Mouse (Mus musculus): ENCODE data around the gene Rcbtb2. TPM values are rescaled to one million over a fixed set of nuclear protein-coding genes. Genes with fewer than 3 reads are reported as not detected.
"Not testable (repeated sequence)": the region's sequence is repeated elsewhere in the genome, so short reads cannot be mapped to it uniquely, and the experiment has no call there.

Rcbtb2 gene
- polyA plus RNA-seq, 1 experiment from 2014 or later: 209 TPM

DNA sequence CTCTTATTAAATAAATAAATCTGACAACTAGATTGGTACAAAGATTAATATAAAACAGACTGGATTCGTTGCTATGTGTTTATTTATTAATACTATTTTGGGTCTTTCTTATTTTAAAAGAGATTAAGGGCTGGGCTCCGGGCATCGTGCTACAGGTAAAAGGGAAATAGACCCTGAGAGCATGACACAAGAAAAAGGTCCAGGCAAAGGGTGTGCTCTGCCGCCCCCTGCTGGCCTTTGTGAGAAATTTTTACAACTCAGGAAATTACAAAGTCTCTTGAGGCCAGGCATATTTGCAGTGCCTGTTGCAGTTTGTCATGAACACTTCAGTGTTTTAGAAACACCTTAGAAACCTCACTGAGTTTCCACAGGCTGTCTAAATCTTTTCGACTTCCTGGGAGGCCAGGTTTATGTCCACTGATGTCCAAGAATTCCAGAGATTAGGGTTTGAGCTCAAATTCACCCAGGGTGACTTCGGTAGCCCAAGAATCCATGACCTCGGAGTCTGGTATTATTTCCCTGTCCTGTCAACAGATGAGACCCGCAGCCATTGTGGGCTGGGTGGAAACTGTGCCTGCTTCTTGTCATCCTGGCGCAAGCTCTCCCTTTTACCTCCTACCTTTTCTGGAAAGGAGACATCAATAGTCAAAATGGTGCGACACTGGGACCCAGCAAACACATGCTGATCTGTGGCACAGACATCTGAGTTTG is 24.0 kb upstream of the Rcbtb2 start:
- 39% methylated on average over 10 of the region's 10 CpGs for WGBS
- Histone ChIP-seq H3K4me1 (ENCODE audit: control insufficient read depth, insufficient read depth, low read length) (no peaks in the 10 kb centered on the region), H3K36me3 (replicated peaks; ENCODE audit: control insufficient read depth, insufficient read depth, low read depth, low read length) (no peaks in the 10 kb centered on the region), H3K4me2 (ENCODE audit: low read depth, low read length) (no peak overlapping the region), H3K27ac (replicated peaks; ENCODE audit: low read depth, low read length) (no peak overlapping the region), H3K4me3 (ENCODE audit: low read depth, low read length) (no peak overlapping the region), H3K9ac (replicated peaks; ENCODE audit: low read length) (no peak overlapping the region), H3K9me3 (replicated peaks; ENCODE audit: control insufficient read depth, low read length) (no peaks in the 10 kb centered on the region), H3K27me3 (ENCODE audit: control insufficient read depth, insufficient read depth, low read length) (no peaks in the 10 kb centered on the region)
- no peak for ATAC-seq (replicated peaks; ENCODE audit: insufficient number of reproducible peaks, low FRiP score, low TSS enrichment, low read depth)
- DNase-seq (ENCODE audit: low spot score): peak; percentile 84

GRCm38 (mm10) chr14:73102270-73102865 is 20.5 kb upstream of the Rcbtb2 start:
- Histone ChIP-seq H3K9ac (replicated peaks; ENCODE audit: low read length) (no peak overlapping the region), H3K9me3 (replicated peaks; ENCODE audit: control insufficient read depth, low read length) (no peaks in the 10 kb centered on the region), H3K4me3 (ENCODE audit: low read depth, low read length) (no peak overlapping the region), H3K4me1 (ENCODE audit: control insufficient read depth, insufficient read depth, low read length) (no peaks in the 10 kb centered on the region), H3K36me3 (replicated peaks; ENCODE audit: control insufficient read depth, insufficient read depth, low read depth, low read length) (no peaks in the 10 kb centered on the region), H3K27me3 (ENCODE audit: control insufficient read depth, insufficient read depth, low read length) (no peaks in the 10 kb centered on the region), H3K4me2 (ENCODE audit: low read depth, low read length) (no peak overlapping the region), H3K27ac (replicated peaks; ENCODE audit: low read depth, low read length) (no peak overlapping the region)
- DNase-seq (ENCODE audit: low spot score) (no peak), ATAC-seq (replicated peaks; ENCODE audit: insufficient number of reproducible peaks, low FRiP score, low TSS enrichment, low read depth) (no peak)
- 66% methylated on average over 12 of the region's 12 CpGs for WGBS

- not testable (repeated sequence) for DNase-seq (ENCODE audit: low spot score); H3K36me3 ChIP-seq (replicated peaks; ENCODE audit: control insufficient read depth, insufficient read depth, low read depth, low read length); H3K27ac ChIP-seq (replicated peaks; ENCODE audit: low read depth, low read length); H3K27me3 ChIP-seq (ENCODE audit: control insufficient read depth, insufficient read depth, low read length); H3K9me3 ChIP-seq (replicated peaks; ENCODE audit: control insufficient read depth, low read length); ATAC-seq (replicated peaks; ENCODE audit: insufficient number of reproducible peaks, low FRiP score, low TSS enrichment, low read depth); H3K4me1 ChIP-seq (ENCODE audit: control insufficient read depth, insufficient read depth, low read length); H3K4me2 ChIP-seq (ENCODE audit: low read depth, low read length); H3K9ac ChIP-seq (replicated peaks; ENCODE audit: low read length); H3K4me3 ChIP-seq (ENCODE audit: low read depth, low read length)
- WGBS: 42% methylated on average over 4 of the region's 4 CpGs
Observed at GRCm38 (mm10) chr14:73102986-73103385, 19.9 kb upstream of the Rcbtb2 start.

- no peak for ATAC-seq (replicated peaks; ENCODE audit: insufficient number of reproducible peaks, low FRiP score, low TSS enrichment, low read depth)
Observed at GRCm38 (mm10) chr14:73104913-73105312, 17.9 kb upstream of the Rcbtb2 start.

DNA sequence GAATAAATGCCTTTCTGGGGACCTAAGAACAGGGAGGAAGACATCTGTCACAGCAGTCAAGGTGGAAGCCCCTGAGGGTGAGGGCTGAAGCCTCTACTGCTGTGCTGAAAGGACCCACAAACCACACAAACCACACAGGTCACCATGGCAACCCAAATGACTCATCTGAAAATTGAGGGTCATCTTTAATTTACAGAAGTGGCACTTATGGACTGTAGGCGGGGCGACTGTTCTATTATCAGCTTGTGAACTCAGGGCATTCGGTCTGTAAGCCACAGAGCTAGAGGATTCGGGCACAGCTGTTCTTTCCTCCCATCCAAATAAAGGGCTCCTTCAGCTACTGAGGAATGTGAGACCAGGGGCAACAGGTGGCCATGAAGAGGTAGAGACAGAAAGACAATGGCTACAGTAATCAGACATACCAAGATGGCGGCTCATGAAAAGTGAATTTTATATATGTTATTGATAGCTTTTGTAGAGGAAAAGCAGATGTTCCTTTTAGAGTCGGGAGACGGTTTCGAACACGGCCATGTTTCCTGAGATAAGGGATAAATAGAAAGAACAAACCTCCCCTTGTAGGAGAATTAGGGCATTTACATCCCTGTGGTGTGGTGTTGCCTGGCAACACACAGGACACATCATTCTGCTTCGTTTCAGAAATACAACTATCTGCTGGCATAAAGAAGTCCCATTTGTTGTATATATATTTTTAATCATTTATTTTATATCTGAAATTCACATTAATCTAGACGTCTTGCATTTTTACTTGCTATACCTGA is 17.2 kb upstream of the Rcbtb2 start:
- Histone ChIP-seq H3K9ac (replicated peaks; ENCODE audit: low read length) (no peak overlapping the region), H3K4me2 (ENCODE audit: low read depth, low read length) (no peak overlapping the region), H3K27ac (replicated peaks; ENCODE audit: low read depth, low read length) (no peak overlapping the region), H3K36me3 (replicated peaks; ENCODE audit: control insufficient read depth, insufficient read depth, low read depth, low read length) (no peaks in the 10 kb centered on the region), H3K9me3 (replicated peaks; ENCODE audit: control insufficient read depth, low read length) (no peaks in the 10 kb centered on the region), H3K27me3 (ENCODE audit: control insufficient read depth, insufficient read depth, low read length) (no peaks in the 10 kb centered on the region), H3K4me1 (ENCODE audit: control insufficient read depth, insufficient read depth, low read length) (no peaks in the 10 kb centered on the region), H3K4me3 (ENCODE audit: low read depth, low read length) (no peak overlapping the region)
- WGBS: 75% methylated on average over 11 of the region's 11 CpGs
- ATAC-seq (replicated peaks; ENCODE audit: insufficient number of reproducible peaks, low FRiP score, low TSS enrichment, low read depth): peak; percentile 31; the same call in 1 of the 2 replicates
- DNase-seq (ENCODE audit: low spot score): no peak

More at GRCm38 (mm10) chr14:73104913-73105312, 17.9 kb upstream of the Rcbtb2 start:
- H3K4me1 ChIP-seq (ENCODE audit: control insufficient read depth, insufficient read depth, low read length): no peaks in the 10 kb centered on the region
- H3K4me3 ChIP-seq (ENCODE audit: low read depth, low read length): no peak overlapping the region
- H3K27ac ChIP-seq (replicated peaks; ENCODE audit: low read depth, low read length): no peak overlapping the region
- 73% methylated on average over 6 of the region's 6 CpGs for WGBS
- H3K27me3 ChIP-seq (ENCODE audit: control insufficient read depth, insufficient read depth, low read length): no peaks in the 10 kb centered on the region
- H3K4me2 ChIP-seq (ENCODE audit: low read depth, low read length): no peak overlapping the region
- no peak overlapping the region for H3K9ac ChIP-seq (replicated peaks; ENCODE audit: low read length)
- no peaks in the 10 kb centered on the region for H3K9me3 ChIP-seq (replicated peaks; ENCODE audit: control insufficient read depth, low read length)
- no peaks in the 10 kb centered on the region for H3K36me3 ChIP-seq (replicated peaks; ENCODE audit: control insufficient read depth, insufficient read depth, low read depth, low read length)
- no peak for DNase-seq (ENCODE audit: low spot score)

DNA sequence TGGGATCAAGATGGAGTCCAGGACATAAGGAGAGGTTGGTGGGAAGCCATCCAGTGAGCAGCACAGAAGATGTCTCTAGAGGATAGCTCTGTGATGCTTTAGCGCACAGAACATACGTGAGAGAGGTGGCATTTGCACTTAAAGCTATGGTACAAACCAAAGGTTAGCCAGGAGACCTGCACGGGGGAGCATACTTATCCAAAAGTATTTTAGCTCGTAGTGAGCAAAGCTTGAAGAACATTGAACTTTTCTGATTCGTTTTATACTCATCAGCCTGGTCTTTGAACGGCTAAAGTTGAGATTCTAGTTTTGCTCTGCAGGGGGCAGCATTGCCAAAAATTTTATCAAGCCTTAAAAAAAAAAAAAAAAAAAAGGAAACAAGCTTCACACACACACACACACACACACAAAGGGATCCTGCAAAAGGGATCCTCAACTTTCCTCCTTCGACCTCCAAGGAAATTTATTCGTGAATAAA is 16.6 kb upstream of the Rcbtb2 start:
- DNase-seq (ENCODE audit: low spot score) (peak; percentile 72), ATAC-seq (replicated peaks; ENCODE audit: insufficient number of reproducible peaks, low FRiP score, low TSS enrichment, low read depth) (no peak)
- no peak overlapping the region for H3K9ac ChIP-seq (replicated peaks; ENCODE audit: low read length)
- 25% methylated on average over 8 of the region's 8 CpGs for WGBS
- no peaks in the 10 kb centered on the region for H3K9me3 ChIP-seq (replicated peaks; ENCODE audit: control insufficient read depth, low read length)
- no peaks in the 10 kb centered on the region for H3K27me3 ChIP-seq (ENCODE audit: control insufficient read depth, insufficient read depth, low read length)
- no peak overlapping the region for H3K4me2 ChIP-seq (ENCODE audit: low read depth, low read length)
- no peak overlapping the region for H3K4me3 ChIP-seq (ENCODE audit: low read depth, low read length)
- H3K36me3 ChIP-seq (replicated peaks; ENCODE audit: control insufficient read depth, insufficient read depth, low read depth, low read length): no peaks in the 10 kb centered on the region
- H3K4me1 ChIP-seq (ENCODE audit: control insufficient read depth, insufficient read depth, low read length): no peaks in the 10 kb centered on the region
- H3K27ac ChIP-seq (replicated peaks; ENCODE audit: low read depth, low read length): no peak overlapping the region

DNA sequence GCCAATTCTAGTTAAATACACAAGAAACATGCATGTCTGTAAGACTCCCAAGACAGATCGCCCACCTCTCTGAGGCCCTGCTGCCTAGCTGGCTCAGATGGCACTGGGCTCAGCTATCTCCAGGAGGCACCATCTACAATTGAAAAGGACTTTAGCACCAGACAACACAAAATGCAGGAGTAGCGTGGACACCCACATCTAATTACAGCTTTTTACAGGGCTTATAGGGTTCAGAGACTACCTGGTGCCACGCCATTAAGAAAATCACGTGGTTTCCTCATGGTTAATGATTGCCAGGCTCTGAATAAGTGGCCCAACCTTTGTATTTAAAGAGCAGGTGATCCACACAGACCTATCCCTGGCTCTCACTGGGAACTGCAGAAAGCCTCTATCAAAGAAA is 15.9 kb upstream of the Rcbtb2 start:
- 0 out of 2 replicates have a peak, but pooled peaks have one; percentile 14 for ATAC-seq (replicated peaks; ENCODE audit: insufficient number of reproducible peaks, low FRiP score, low TSS enrichment, low read depth)

DNA sequence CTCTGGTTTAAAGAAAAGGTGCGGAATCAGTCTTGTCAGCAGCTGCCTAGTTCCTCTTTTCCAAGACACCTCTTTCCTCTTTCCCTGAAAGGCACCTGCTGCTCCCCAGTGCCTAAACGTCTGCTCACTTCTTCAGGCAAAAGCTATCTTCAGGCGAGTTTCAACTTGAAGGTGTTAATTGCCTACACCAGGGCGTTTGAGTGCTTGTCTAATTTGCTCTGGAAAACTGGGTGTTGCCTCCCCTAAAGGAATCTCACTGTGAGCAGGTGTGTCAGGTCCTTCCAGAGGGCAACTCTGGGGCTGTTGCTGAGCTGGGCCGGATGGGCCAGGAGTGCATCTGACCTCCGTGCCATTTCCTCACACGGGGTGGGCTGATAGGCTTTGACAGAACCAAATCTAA is 15.5 kb upstream of the Rcbtb2 start:
- no peak overlapping the region for H3K27ac ChIP-seq (replicated peaks; ENCODE audit: low read depth, low read length)
- H3K4me2 ChIP-seq (ENCODE audit: low read depth, low read length): no peak overlapping the region
- no peaks in the 10 kb centered on the region for H3K36me3 ChIP-seq (replicated peaks; ENCODE audit: control insufficient read depth, insufficient read depth, low read depth, low read length)
- H3K27me3 ChIP-seq (ENCODE audit: control insufficient read depth, insufficient read depth, low read length): no peaks in the 10 kb centered on the region
- H3K4me3 ChIP-seq (ENCODE audit: low read depth, low read length): no peak overlapping the region
- no peak for ATAC-seq (replicated peaks; ENCODE audit: insufficient number of reproducible peaks, low FRiP score, low TSS enrichment, low read depth)
- WGBS: 54% methylated on average over 7 of the region's 7 CpGs
- no peaks in the 10 kb centered on the region for H3K9me3 ChIP-seq (replicated peaks; ENCODE audit: control insufficient read depth, low read length)
- DNase-seq (ENCODE audit: low spot score): no peak
- H3K4me1 ChIP-seq (ENCODE audit: control insufficient read depth, insufficient read depth, low read length): no peaks in the 10 kb centered on the region
- H3K9ac ChIP-seq (replicated peaks; ENCODE audit: low read length): no peak overlapping the region

More for the DNA sequence above, 15.9 kb upstream of the Rcbtb2 start:
- Histone ChIP-seq H3K27ac (replicated peaks; ENCODE audit: low read depth, low read length) (no peak overlapping the region), H3K9me3 (replicated peaks; ENCODE audit: control insufficient read depth, low read length) (no peaks in the 10 kb centered on the region), H3K36me3 (replicated peaks; ENCODE audit: control insufficient read depth, insufficient read depth, low read depth, low read length) (no peaks in the 10 kb centered on the region), H3K4me3 (ENCODE audit: low read depth, low read length) (no peak overlapping the region), H3K9ac (replicated peaks; ENCODE audit: low read length) (no peak overlapping the region), H3K4me1 (ENCODE audit: control insufficient read depth, insufficient read depth, low read length) (no peaks in the 10 kb centered on the region), H3K27me3 (ENCODE audit: control insufficient read depth, insufficient read depth, low read length) (no peaks in the 10 kb centered on the region), H3K4me2 (ENCODE audit: low read depth, low read length) (no peak overlapping the region)
- no peak for DNase-seq (ENCODE audit: low spot score)
- 52% methylated on average over 4 of the region's 4 CpGs for WGBS

All from embryonic facial prominence, embryonic 11.5 days (tissue).